Mouse (Mus musculus) heart, adult 8-10 months (tissue): ENCODE data around the gene Arl15. TPM values are rescaled to one million over a fixed set of nuclear protein-coding genes. Genes with fewer than 3 reads are reported as not detected.

ENCODE experiments used
- DNase-seq: peaks from one replicate; pipeline ENCODE4 v3.0.0; 2022; ENCODE audit warnings: low spot score
- total RNA-seq, 4 experiments: library from RNA; stranded (reverse); gene quantifications; 2 replicates each; pipeline ENCODE4 v1.2.4; 2022

The Arl15 gene
- total RNA-seq, 4 experiments from 2014 or later: 7.1 to 8.2 (median 8.0) TPM

GRCm38 (mm10) chr13:114143247-114143646 lies 348.9 kb downstream of the Arl15 start:
- no peak for DNase-seq

GRCm38 (mm10) chr13:114144052-114145046 lies 350.0 kb downstream of the Arl15 start:
- no peak for DNase-seq

GRCm38 (mm10) chr13:114145249-114145648 lies 350.9 kb downstream of the Arl15 start:
- DNase-seq: no peak

DNA sequence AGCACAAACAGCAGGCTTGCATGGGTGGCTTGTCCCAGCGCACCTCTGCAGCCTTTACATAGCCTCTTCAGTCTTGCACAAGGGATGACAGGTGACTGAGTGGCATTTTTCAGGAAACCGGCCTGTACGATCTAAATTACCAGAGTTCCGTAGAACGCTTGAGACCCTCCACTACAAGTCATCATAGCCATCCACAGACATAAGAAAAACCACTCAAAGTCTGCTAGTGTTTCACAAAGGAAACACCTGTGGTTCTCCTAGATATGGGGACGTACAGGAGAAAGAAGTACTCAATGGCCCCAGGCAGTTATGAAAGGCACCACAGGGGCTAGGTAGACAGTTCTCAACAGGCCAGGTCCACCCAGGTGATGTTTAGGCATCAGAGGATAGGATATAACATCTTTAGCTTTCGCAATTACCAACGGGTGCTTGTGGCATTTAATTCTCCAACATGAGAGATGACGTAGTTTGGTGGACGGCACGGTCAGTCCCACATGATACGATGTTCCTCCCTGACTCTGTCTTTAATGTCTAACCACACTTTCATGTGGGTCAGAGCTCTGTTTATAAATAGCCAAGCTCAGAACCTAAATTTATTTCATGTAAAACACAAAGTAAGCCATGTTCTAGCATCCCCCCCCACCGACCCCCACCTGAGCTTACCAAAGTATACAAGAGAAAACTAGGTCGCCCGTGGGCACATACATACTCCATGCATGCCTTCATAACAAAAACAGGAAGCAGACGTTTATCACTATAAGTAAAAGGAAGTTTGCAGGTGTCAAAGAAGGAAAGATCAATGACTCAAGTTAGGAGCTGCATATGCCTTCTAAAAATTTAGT lies 356.8 kb downstream of the Arl15 start:
- DNase-seq: no peak

DNA sequence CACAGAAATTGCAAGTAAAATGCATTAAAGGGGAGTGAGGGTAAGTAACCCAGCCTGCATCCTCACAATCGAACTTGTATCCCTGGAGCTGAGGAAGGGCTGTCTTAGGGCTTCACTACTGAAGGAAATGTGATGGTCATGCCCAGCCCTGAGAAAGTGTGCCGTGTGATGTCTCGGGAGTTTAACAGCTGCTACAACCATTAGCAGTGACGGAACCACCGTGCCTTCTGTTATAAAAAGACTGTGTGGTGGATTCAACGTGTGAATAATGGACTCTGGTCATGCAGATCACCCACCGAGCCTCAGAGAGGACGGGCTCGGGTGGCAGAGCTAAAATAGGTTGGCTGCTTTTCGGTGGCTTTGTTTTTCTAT lies 357.4 kb downstream of the Arl15 start:
- no peak for DNase-seq

- no peak for DNase-seq
Measured at GRCm38 (mm10) chr13:114156689-114157088, 362.4 kb downstream of the Arl15 start.

DNA sequence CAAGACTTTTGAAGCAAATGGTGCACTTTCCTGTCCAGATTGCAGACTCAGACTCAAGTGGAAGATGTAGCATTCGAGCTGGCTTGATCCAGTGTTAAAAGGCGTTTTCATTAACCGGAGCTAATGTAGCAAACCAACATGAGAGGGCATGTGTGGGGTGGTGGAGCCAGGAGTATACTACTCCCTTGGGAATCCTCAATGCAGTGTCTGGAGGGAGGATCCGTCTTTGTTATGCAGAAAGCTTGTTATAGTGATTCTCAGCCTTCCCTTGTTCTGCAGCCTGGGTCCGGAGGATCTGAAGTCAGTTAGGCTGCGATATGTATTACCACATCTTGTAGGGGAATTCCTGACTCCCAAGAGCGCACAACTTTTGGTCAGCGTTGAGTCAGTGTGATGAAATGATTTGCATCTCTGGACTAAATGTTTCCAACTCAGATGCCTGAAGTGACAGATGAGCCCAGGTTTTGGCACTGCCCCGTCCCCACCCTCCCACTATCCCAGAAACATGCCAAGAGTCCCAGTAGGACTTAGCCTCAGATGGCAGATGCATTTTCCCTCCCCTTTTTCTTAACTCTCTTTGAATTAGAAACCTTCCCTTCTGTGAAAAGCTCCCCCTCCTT lies 363.9 kb downstream of the Arl15 start:
- DNase-seq: no peak

- no peak for DNase-seq
Measured at GRCm38 (mm10) chr13:114159634-114160391, 365.5 kb downstream of the Arl15 start.

DNA sequence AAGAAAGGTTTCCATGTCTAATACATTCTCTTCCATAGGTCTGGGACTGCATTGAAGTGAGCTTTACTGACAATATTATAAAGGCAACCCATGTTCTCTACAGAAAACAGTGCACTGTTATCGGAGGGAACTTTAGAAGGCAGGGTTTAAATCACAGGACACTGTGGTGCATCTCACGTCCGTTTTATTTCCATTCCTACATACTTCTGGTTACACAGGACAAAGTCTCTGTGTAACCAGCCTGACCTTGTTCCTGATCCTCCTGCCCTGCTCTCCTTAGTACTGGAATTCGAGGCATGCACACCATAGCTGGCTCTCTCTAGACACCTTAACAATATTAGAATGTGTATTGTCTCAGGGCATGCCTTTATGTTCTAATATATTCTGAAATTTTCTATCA lies 368.4 kb downstream of the Arl15 start:
- DNase-seq: no peak

GRCm38 (mm10) chr13:114165616-114166015 lies 371.3 kb downstream of the Arl15 start:
- no peak for DNase-seq

- DNase-seq: no peak
Measured at GRCm38 (mm10) chr13:114166439-114167183, 372.3 kb downstream of the Arl15 start.

DNA sequence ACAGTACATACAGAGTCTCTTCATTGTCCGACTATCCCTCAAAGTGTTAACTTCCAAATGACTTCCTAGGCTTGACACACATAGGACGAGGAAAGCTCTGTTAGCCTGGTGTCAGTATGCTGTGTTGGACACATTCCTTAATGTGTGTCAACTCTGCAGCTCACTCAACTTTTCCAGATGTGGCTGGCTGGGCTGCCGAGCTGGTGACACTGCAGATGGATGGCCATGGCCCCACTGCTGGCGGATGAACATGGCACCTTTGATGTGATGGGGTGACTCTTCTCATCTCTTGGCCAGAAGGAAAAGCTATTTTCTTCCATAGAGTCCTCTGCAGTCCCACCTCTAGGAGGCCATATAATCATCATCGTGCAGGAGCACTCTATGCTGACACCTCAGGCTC lies 375.8 kb downstream of the Arl15 start:
- no peak for DNase-seq

- DNase-seq: no peak
Measured at GRCm38 (mm10) chr13:114171465-114171864, 377.2 kb downstream of the Arl15 start.

DNA sequence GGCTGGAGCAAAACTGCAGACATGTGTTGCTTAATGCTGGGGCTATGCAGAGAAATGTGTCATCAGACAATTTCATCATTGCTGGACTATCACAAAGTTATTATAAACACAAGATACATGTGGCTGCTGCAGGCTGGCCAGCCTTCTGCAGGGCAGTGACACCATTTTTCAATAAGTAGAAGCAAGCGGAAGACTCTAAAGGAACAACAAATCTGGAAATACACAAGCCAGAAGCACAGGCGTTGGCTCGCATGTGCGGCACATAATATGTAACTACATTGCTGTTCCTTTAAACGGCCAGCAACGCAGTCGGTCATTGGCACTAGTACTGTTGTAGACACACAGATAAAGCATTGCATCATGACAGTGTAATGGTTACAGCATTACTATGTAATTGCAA lies 393.8 kb downstream of the Arl15 start:
- DNase-seq: no peak

GRCm38 (mm10) chr13:114188801-114189200 lies 394.5 kb downstream of the Arl15 start:
- DNase-seq: no peak

DNA sequence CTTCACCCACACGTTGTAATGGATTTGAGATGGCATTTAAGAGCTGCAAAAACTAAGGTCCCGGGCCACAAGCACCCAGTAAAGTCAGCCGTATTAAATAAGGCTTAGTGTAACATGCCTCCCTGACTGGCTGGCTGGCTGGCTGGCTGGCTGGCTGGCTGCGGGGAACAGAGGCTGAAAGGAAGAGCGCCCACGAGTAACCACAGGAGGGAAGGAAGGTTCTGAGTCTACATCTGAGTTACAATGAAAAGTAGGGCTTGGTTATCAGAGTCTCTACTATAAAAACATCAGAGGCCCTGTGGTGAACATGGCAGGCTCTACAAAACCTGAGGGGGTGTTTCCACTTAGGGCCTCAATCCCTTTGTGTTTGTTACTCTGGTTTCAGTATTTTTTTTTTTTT lies 395.1 kb downstream of the Arl15 start:
- no peak for DNase-seq

DNA sequence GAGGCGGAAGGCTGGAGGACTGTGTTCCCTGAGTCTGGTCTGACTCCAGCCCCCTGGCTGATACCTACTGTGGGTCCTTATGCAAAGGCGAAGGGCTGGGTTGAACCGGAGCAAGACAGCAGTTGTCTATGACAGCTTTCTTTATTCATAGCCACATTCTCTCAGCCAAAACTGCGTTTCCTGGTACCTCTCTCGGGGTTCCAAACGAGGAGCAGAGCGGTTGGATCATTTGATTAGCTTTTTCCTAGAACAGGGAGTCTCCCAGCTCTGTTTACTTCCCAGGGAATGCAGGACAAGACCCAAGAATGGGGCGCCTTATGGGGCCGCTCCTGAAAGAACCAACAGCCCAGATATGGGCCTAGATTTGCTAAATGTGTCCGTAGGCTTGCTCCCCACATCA lies 396.6 kb downstream of the Arl15 start:
- DNase-seq: peak; percentile 3

- no peak for DNase-seq
Measured at GRCm38 (mm10) chr13:114198252-114198799, 404.0 kb downstream of the Arl15 start.

DNA sequence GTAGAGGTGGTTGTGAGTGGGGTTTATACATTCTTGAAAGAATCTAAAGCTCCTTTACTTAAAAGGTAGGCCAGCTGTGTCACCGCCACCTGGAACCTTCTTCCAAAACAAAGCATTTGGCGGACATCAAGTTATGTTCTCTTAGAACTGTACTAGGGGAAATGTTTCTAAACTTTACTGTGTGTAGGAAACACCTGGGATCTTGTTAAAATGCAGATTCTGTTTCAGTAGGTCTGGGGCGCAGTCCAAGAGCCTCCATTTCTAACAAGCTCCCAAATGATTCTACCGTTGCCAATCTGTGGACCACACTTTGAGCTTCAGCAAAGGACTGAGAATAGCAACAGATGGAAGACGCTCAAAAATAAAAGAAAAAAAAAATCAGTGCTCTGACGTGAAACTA lies 405.4 kb downstream of the Arl15 start:
- no peak for DNase-seq

DNA sequence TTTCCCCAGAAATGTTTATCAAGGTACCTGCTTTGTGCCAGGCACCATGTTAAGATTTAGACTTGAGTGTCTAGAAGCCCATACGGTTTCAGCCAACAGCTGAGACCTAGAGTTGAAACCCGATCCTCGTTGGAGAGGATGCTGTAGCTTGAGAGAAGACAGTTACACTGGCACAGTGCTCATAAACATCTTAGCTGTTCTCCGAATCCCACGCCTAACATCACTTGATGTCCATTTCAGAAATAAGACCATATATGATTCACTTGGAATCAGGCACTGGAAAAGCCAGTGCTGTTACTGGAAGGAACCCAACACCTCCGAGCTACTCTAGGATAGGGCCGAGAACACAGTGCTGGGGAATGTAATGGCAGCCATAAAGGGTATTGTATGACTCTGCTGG lies 406.2 kb downstream of the Arl15 start:
- DNase-seq: no peak
